Mouse (Mus musculus) adrenal gland, adult 2 months (tissue): ENCODE results near the gene Cga. TPM values are rescaled to one million over a fixed set of nuclear protein-coding genes. Genes with fewer than 3 reads are reported as not detected.

Source experiments
- DNase-seq: peaks from one replicate; pipeline ENCODE4 v3.0.0; 2021
- long read RNA-seq: library from polyadenylated mRNA; stranded (forward); transcript quantifications from one replicate; pipeline ENCODE4 v2.0.0, GENCODE M21; 2021
- polyA plus RNA-seq: library from polyadenylated mRNA; depleted of rRNA; stranded (reverse); fragments of >200 nt; gene quantifications from 2 replicates; pipeline ENCODE4 v1.2.3, GENCODE M21; 2012; rRNA removed
- total RNA-seq, 2 experiments: library from RNA; stranded (reverse); gene quantifications; 2 replicates each; pipeline ENCODE4 v1.2.3; 2021

Gene Cga
- not detected for total RNA-seq
- not detected in 2 replicates for polyA plus RNA-seq
- long read RNA-seq: 0 reads

DNA sequence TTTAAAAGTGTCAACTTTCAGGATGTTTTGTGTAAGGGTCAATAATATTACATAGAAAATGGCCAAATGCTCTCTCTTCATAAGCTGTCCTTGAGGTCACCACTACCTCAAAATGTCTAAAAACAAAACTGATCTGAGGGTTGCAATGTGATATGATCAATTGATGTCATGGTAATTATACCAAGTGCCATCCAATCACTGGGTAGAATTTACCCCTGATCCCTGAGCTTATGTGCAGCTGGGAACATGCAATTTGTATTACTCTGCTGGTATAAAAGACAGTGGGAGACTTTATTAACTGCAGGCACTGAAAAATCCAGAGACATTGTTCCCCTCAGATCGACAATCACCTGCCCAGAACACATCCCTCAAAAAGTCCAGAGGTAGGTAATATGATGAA, at the start of gene Cga:
Gene Cga (plus strand): TSS at position 301 of the 400 bp plus-strand sequence.
- DNase-seq: no peak

DNA sequence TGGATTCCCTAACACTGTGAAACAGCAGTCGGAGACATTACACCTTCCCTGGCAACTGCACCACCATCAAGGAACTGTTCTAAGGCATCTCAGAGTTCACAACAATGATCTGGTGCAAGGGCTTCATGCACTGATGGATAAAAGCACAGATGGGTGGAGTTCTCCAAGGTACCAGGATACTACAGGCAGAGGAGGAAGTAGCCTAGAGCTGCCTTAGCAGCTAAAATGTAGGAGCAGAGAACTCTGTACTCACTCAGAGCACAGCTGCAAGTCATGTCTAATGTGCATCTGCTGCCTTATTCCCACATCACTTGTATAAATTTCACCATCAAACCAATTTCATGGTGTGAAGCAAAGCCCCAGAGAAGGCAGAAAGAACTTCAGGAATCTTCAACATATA, 49.7 kb upstream of the Cga start:
- no peak for DNase-seq

- no peak for DNase-seq
These were observed 45.8 kb upstream of the Cga start for GRCm38 (mm10) chr4:34847679-34848309.

GRCm38 (mm10) chr4:34850156-34850555, 43.4 kb upstream of the Cga start:
- no peak for DNase-seq

GRCm38 (mm10) chr4:34852051-34852450, 41.5 kb upstream of the Cga start:
- DNase-seq: no peak

DNA sequence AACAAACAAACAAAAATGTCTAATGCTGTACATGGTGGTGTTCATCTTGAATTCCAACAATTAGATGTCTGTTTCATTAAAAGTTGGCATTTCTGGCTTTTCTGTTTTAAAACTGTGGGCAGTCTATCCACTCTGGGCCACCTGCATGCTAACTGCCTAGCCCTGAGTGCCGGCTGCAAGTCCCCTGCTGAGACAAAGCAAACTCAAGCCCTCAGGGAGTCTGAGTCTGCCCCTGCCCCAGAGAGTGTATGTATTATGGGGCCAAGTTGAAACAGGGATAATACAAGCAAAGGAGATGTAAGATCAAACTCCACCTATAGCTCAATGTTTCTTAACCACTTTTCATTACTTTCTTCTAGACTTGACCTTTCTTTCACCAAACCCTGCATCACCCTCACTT, 37.6 kb upstream of the Cga start:
- no peak for DNase-seq

- DNase-seq: no peak
These were observed 34.7 kb upstream of the Cga start for GRCm38 (mm10) chr4:34858903-34859302.

DNA sequence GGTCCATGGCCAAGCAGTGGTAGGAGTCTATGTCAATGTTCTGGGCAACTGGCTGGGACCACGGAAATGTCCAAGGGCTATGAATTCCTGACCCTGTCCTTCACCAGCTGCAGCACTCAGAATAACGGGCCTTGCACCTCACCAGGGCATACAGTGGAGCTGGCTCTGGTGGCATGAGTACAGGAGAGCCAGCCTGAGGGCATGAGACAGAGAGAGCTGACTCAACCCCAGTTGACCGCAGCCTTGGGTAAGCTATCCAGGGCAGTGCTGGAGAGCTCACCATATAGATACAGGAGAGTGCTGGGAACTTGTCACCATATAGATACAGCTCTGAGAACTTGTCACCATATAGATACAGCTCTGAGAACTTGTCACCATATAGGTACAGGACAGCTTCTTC, 34.2 kb upstream of the Cga start:
- DNase-seq: peak; percentile 61

- no peak for DNase-seq
These were observed 32.1 kb upstream of the Cga start for GRCm38 (mm10) chr4:34861438-34861837.

GRCm38 (mm10) chr4:34869813-34870212, 23.8 kb upstream of the Cga start:
- no peak for DNase-seq

DNA sequence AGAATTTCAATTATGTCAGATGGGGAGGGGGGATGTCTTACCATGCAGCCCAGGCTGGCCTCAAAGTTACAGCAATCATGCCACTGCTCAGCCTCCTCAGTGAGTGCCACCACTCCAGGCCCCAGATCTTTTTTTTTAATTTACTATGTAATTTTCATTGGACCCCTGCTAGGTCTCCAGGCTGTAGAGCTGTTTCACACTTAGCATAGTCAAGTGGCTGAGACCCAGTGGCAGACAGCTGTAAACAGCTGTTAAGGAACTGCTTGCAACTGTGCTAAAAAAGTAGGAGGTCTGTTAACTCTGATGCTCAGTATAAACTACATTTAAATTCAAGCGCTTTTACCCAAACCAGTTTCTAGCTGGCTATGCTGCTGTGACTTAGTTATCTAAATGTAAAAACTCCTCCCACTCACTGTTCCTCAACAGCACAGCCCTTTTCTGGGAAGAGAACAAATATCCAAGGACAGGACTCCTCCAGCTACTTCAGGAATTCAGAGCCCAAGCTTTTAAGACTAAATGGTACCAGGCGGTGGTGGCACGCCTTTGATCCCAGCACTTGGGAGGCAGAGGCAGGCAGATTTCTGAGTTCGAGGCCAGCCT, 20.6 kb upstream of the Cga start:
- DNase-seq: no peak

DNA sequence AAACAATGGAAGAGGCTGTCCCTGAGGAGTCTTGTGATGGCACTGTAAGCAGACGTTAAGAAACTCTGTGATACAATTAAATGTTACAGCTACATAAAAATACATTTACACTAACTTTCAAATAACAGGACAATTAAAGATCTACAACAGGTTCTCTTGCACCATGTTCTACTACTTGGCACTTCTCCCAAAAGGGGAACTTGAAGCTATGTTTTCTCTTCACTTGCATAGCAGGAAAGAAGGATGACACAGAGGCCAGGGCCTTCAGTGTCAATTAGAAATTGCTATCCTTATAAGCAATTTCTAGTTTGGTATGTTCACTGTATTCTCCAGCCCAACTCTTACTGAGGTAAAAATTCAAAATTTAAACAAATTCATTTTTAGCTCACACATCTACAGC, 19.3 kb upstream of the Cga start:
- DNase-seq: no peak

- no peak for DNase-seq
These were observed 12.5 kb upstream of the Cga start for GRCm38 (mm10) chr4:34880921-34881650.

GRCm38 (mm10) chr4:34881851-34882250, 11.7 kb upstream of the Cga start:
- no peak for DNase-seq

DNA sequence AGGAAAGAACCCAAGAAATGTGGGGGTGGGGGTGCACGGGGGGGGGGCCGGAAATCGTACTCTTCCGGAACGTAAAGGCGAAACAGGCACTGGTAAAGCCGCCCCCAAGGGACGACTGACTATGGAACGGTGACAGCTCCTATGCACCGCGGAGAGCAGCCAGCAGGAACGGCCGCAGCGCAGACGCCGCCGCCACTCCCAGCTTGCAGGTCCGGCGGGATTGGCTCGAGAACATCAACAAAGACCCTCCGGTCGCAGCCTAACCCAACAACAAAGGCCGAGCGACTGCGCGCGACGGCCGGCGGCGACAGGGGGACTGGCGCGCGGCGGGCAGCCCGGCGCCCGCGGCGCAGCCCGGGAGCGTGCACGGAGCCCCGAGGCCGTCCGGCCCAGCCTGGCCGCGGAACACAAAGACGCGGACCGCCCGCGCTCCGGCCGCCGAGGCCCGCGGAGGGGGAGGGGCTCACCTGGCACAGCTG, 11.2 kb upstream of the Cga start:
- no peak for DNase-seq

DNA sequence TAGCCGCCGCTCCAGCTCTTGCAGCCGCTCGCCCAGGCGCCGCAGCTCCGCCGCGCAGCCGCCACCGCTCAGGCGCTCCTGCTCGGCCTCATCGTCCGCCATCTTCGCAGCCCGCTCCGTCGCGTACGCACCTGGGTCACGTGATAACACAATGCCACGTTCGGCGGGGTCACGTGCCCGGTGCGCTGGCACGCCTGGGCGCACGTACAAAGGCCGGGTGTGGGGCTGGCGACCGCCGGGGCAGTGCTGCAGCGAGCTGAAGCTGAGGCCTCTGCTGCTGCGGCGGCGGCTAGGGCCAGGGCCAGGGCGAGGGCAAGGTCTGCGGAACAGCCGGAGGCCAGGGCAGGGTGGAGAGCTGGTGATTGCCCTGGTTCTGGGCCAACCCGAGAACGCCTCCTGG, 10.8 kb upstream of the Cga start, which contains the start of gene Zfp292:
Gene Zfp292 (minus strand): TSS at position 143 of the 400 bp plus-strand sequence.
- peak; percentile 97 for DNase-seq

DNA sequence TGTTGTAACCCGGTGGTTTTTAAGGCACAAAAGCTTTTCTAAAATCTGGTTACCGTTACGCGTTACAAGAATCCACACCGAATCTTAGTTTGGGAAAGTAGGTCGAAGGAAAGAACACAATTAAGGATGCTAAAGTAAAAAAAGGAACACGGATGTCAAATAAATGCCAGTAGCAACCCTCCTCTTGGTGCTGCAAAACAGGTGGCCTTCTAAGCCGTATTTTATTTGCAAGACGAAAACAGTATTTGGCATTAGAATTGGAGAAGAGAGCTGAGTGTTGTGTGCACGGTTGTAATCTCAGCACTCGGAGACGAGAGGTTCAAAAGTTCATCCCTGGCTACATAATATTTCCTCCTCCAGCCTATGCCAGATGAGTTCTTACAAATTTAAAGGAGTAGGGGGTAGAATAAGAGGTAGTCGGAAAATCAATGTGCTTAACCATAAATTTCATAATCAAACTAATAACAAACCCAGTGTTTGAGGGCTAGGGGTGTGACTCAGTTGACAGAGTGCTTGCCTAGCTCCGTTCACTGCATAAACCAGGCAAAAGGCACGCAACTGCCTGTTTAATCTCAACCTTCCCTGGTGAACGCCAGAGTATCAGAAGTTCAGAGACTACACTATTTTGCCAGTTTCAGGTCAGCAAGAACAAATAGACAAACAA, 10.1 kb upstream of the Cga start:
- DNase-seq: peak; percentile 14

GRCm38 (mm10) chr4:34885631-34886351, 7.8 kb upstream of the Cga start:
- no peak for DNase-seq

DNA sequence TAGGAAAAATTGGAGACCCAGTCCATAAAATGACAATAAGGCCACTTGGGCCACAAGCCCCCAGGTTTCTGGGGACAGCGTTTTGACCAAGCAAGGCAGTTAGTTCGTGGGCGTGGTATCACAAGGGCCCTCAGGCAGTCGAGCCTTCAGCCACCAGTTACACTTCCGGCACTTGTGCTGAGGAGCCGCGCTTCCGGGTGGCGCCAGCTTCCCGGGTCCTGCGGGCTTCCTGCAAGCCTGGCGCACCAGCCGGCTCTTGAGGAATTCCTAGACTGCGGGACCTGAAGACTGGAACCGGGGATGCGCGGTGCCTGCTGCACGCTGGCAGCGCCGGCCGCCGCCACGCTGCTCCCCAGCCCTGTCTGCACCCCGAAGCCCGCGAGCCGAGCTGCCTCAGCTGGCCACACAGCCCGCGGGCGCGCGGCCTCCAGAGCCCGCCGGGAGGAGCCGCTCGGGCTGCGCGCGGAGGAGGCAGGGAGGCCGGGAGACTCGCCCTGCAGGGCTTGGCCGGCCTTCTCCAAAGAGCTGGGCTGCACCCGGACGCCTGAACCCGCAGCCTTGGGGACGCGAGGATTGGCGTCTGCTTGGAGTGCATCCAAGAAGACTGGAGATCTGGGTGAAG, 7.0 kb upstream of the Cga start:
- DNase-seq: peak; percentile 90

GRCm38 (mm10) chr4:34887295-34887694, 6.3 kb upstream of the Cga start:
- DNase-seq: no peak

DNA sequence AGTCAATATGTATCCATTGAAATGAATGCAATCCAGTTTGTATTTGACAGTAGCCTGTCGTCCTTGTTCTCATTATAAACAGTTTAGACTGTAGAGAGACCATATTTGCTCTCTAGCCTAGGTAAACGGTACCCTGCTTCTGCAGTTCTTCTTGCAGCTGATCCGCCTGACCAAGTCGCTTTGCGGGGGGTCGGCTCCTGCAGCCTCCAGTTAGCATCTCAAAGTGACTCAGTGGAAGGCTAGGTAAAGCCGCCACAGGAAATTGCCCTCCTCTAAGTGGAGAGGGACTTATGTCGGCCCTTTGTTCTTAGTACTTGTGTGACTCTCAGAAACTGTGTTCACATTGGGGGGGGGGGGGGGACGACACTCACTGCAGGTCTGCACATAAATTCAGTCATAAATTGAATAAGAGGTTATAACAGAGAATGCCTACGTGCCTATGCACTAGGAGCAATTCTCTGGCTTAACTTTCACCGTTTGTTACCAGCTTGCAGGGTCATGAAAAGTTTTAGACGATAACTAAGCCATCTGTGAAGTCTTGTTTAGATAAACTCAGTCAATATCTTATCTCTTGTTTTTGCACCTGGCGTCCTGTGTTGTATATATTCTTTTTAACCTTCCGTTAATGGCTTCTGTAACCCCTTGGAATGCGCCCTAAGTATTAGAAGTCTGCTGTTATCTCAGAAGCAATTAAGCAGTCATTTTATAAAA, 4.3 kb upstream of the Cga start:
- no peak for DNase-seq
